Mouse (Mus musculus): ENCODE data around the gene Taf5.

Gene Taf5

GRCm38 (mm10) chr19:47067096-47067882, at the start of gene Taf5:
TSS of gene Taf5 (plus strand) at chr19:47067746.
- DNase-seq (ENCODE audit: low read depth in 1 of 2, low spot score in 2 of 2), result peak; percentile 91 to 97

GRCm38 (mm10) chr19:47017831-47018230, 49.7 kb upstream of the Taf5 start:
- DNase-seq (ENCODE audit: low read depth in 1 of 2, low spot score in 2 of 2), result no peak

GRCm38 (mm10) chr19:47018330-47018729, 49.2 kb upstream of the Taf5 start:
- no peak for DNase-seq (ENCODE audit: low read depth in 1 of 2, low spot score in 2 of 2)

- DNase-seq (ENCODE audit: low read depth in 1 of 2, low spot score in 2 of 2), result no peak
Observed at GRCm38 (mm10) chr19:47019326-47019725, 48.2 kb upstream of the Taf5 start.

GRCm38 (mm10) chr19:47022709-47023108, 44.8 kb upstream of the Taf5 start:
- no peak for DNase-seq (ENCODE audit: low read depth in 1 of 2, low spot score in 2 of 2)

- no peak for DNase-seq (ENCODE audit: low read depth in 1 of 2, low spot score in 2 of 2)
Observed at GRCm38 (mm10) chr19:47023546-47023945, 44.0 kb upstream of the Taf5 start.

- no peak for DNase-seq (ENCODE audit: low read depth in 1 of 2, low spot score in 2 of 2)
Observed at GRCm38 (mm10) chr19:47024954-47025353, 42.6 kb upstream of the Taf5 start.

- DNase-seq (ENCODE audit: low read depth in 1 of 2, low spot score in 2 of 2), result no peak
Observed at GRCm38 (mm10) chr19:47026513-47026912, 41.0 kb upstream of the Taf5 start.

- no peak for DNase-seq (ENCODE audit: low read depth in 1 of 2, low spot score in 2 of 2)
Observed at GRCm38 (mm10) chr19:47029796-47030195, 37.8 kb upstream of the Taf5 start.

- DNase-seq (ENCODE audit: low read depth in 1 of 2, low spot score in 2 of 2), result no peak
Observed at GRCm38 (mm10) chr19:47031770-47032169, 35.8 kb upstream of the Taf5 start.

GRCm38 (mm10) chr19:47034916-47035315, 32.6 kb upstream of the Taf5 start:
- no peak for DNase-seq (ENCODE audit: low read depth in 1 of 2, low spot score in 2 of 2)

GRCm38 (mm10) chr19:47036596-47036995, 30.9 kb upstream of the Taf5 start:
- no peak for DNase-seq (ENCODE audit: low read depth in 1 of 2, low spot score in 2 of 2)

- DNase-seq (ENCODE audit: low read depth in 1 of 2, low spot score in 2 of 2), result no peak
Observed at GRCm38 (mm10) chr19:47040720-47041473, 26.6 kb upstream of the Taf5 start.

GRCm38 (mm10) chr19:47043608-47044007, 23.9 kb upstream of the Taf5 start:
- no peak for DNase-seq (ENCODE audit: low read depth in 1 of 2, low spot score in 2 of 2)

- no peak for DNase-seq (ENCODE audit: low read depth in 1 of 2, low spot score in 2 of 2)
Observed at GRCm38 (mm10) chr19:47046343-47046742, 21.2 kb upstream of the Taf5 start.

- DNase-seq (ENCODE audit: low read depth in 1 of 2, low spot score in 2 of 2), result no peak
Observed at GRCm38 (mm10) chr19:47047236-47047833, 20.2 kb upstream of the Taf5 start.

- no peak for DNase-seq (ENCODE audit: low read depth in 1 of 2, low spot score in 2 of 2)
Observed at GRCm38 (mm10) chr19:47049061-47049460, 18.5 kb upstream of the Taf5 start.

GRCm38 (mm10) chr19:47049840-47050239, 17.7 kb upstream of the Taf5 start:
- no peak for DNase-seq (ENCODE audit: low read depth in 1 of 2, low spot score in 2 of 2)

- peak in 1 of 2 experiments; percentile 14 for DNase-seq (ENCODE audit: low read depth in 1 of 2, low spot score in 2 of 2)
Observed at GRCm38 (mm10) chr19:47050271-47051032, 17.1 kb upstream of the Taf5 start, which contains the start of gene Pcgf6. TSS of gene Pcgf6 (minus strand) at chr19:47050906.

- no peak for DNase-seq (ENCODE audit: low read depth in 1 of 2, low spot score in 2 of 2)
Observed at GRCm38 (mm10) chr19:47052927-47053326, 14.6 kb upstream of the Taf5 start.

GRCm38 (mm10) chr19:47053471-47053870, 14.1 kb upstream of the Taf5 start:
- no peak for DNase-seq (ENCODE audit: low read depth in 1 of 2, low spot score in 2 of 2)
